Mouse (Mus musculus): ENCODE measurements around the gene Baz1a. TPM values are rescaled to one million over a fixed set of nuclear protein-coding genes. Genes with fewer than 3 reads are reported as not detected.
"Not testable (repeated sequence)": the region's sequence is repeated elsewhere in the genome, so short reads cannot be mapped to it uniquely, and the experiment has no call there.

Baz1a gene
- polyA plus RNA-seq, 1 experiment = 9.6 TPM

DNA sequence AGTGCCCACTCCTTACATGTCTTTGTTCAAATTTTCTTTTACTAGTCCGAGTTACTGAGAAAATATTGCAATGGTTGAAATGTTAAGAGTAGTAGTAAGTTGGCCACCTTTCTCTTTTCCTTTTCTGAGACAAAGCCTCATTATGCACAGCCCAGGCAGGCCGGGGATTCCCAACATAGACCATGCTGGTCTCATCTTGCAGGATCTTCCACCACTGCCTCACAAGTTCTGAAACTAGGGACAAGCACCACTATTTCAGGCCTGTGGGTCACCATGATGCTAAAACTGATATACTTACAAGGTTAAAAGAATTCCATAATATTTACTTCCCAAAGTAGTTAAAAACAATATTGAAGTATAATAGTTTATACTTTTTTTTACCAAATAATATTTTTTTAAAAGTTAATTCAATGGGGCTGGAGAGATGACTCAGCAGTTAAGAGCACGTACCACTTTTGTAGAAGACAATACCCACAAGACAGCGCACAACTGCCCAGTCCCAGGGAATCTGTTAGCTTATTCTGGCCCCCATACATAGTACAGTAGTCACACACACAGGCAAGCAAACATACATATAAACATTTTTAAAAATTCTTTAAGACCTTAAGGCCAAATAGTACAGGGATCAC is 48.5 kb downstream of the Baz1a start:
- Histone ChIP-seq H3K36me3 (ENCODE audit: control insufficient read depth, insufficient read depth, low read length) (peaks cover 12% of the 10 kb centered on the region), H3K27me3 (ENCODE audit: control insufficient read depth, insufficient read depth, low read length) (no peaks in the 10 kb centered on the region), H3K4me3 (ENCODE audit: control insufficient read depth, insufficient read depth, low read length) (no peak overlapping the region), H3K4me1 (replicated peaks; ENCODE audit: control insufficient read depth, insufficient read depth, low read length) (no peaks in the 10 kb centered on the region), H3K27ac (ENCODE audit: control insufficient read depth, insufficient read depth, low read length) (no peak overlapping the region)
- 98% methylated on average over 4 of the region's 4 CpGs for WGBS
- TF ChIP-seq CTCF (IDR thresholded peaks at IDR 0.05; ENCODE audit: borderline replicate concordance, control insufficient read depth, extremely low read depth, insufficient read depth, low read length, poor library complexity) = no peak
- TF ChIP-seq POLR2A (IDR thresholded peaks at IDR 0.05; ENCODE audit: control insufficient read depth, extremely low read depth, insufficient read depth, low read length, poor library complexity) = no peak
- no peak for DNase-seq

DNA sequence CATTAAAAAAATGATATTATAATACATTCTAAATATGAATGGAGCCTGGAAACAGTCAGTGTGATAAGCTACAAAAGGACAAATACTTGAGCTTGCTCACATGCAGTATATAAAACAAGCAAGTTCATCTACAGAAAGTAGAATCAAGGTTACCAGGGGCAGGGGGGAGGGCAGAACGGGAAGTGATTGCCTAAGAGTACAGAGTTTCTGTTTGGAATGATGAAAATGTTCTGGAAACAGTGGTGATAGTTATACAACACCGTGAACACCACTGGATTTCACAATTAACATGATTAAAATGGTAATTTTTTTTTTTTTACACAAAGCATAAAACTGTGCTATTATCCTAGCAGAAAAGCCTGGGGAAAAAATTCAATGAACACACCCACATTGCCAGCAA is 54.6 kb downstream of the Baz1a start:
- DNase-seq = no peak
- Histone ChIP-seq H3K4me1 (replicated peaks; ENCODE audit: control insufficient read depth, insufficient read depth, low read length) (0 out of 2 replicates have a peak, but pooled peaks cover 2% of the 10 kb centered on the region), H3K36me3 (ENCODE audit: control insufficient read depth, insufficient read depth, low read length) (peaks cover 2% of the 10 kb centered on the region; the same call in 1 of the 2 replicates), H3K27ac (ENCODE audit: control insufficient read depth, insufficient read depth, low read length) (no peak overlapping the region), H3K27me3 (ENCODE audit: control insufficient read depth, insufficient read depth, low read length) (no peaks in the 10 kb centered on the region), H3K4me3 (ENCODE audit: control insufficient read depth, insufficient read depth, low read length) (no peak overlapping the region)
- TF ChIP-seq POLR2A (IDR thresholded peaks at IDR 0.05; ENCODE audit: control insufficient read depth, extremely low read depth, insufficient read depth, low read length, poor library complexity) = no peak
- WGBS = 81% methylated on average over 2 of the region's 2 CpGs

DNA sequence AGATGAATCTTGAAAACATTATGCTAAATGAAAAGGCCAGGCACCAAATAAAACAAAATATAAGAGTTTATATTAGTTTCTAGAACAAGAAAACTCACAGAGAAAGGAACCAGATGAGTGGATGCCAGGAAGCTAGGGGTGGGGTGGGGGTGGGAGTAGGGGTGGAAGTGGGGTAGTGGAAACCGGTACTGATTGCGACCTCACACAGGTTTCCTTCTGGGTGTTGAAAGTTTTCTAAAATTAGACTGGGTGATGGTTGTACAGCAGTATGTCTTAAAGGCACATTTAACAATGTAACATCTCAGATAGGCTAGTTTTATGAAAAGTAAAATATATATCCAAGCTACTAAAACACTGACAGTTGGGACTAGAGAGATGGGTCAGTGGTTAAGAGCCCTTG is 57.2 kb downstream of the Baz1a start:
- Histone ChIP-seq H3K27me3 (ENCODE audit: control insufficient read depth, insufficient read depth, low read length) (no peaks in the 10 kb centered on the region), H3K27ac (ENCODE audit: control insufficient read depth, insufficient read depth, low read length) (no peak overlapping the region), H3K36me3 (ENCODE audit: control insufficient read depth, insufficient read depth, low read length) (peaks cover 19% of the 10 kb centered on the region), H3K4me3 (ENCODE audit: control insufficient read depth, insufficient read depth, low read length) (no peak overlapping the region), H3K4me1 (replicated peaks; ENCODE audit: control insufficient read depth, insufficient read depth, low read length) (peaks cover 12% of the 10 kb centered on the region)
- TF ChIP-seq CTCF (IDR thresholded peaks at IDR 0.05; ENCODE audit: borderline replicate concordance, control insufficient read depth, extremely low read depth, insufficient read depth, low read length, poor library complexity) (no peak), POLR2A (IDR thresholded peaks at IDR 0.05; ENCODE audit: control insufficient read depth, extremely low read depth, insufficient read depth, low read length, poor library complexity) (no peak)
- WGBS = 5% methylated on average over 2 of the region's 2 CpGs
- DNase-seq = no peak

DNA sequence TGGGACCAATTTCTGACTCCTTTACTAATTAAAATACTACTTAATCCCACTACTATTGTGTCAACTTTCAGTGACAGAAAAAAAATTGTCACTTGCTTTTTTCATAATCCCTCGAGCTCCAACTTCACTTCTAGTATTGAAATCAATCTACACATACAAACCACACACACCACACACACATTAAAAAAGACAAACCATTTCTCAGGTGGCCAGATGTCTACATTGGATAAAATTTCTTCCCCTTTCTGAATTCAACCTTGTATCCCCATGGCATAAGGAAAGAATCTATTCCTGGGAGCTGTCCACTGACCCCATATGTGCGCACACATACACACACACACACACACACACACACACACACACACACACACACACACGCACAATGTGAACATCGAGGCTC is 57.7 kb downstream of the Baz1a start:
- Histone ChIP-seq H3K27me3 (ENCODE audit: control insufficient read depth, insufficient read depth, low read length) (no peaks in the 10 kb centered on the region), H3K36me3 (ENCODE audit: control insufficient read depth, insufficient read depth, low read length) (peaks cover 20% of the 10 kb centered on the region), H3K4me3 (ENCODE audit: control insufficient read depth, insufficient read depth, low read length) (no peak overlapping the region), H3K4me1 (replicated peaks; ENCODE audit: control insufficient read depth, insufficient read depth, low read length) (peaks cover 13% of the 10 kb centered on the region), H3K27ac (ENCODE audit: control insufficient read depth, insufficient read depth, low read length) (no peak overlapping the region)
- TF ChIP-seq CTCF (IDR thresholded peaks at IDR 0.05; ENCODE audit: borderline replicate concordance, control insufficient read depth, extremely low read depth, insufficient read depth, low read length, poor library complexity) = no peak
- TF ChIP-seq POLR2A (IDR thresholded peaks at IDR 0.05; ENCODE audit: control insufficient read depth, extremely low read depth, insufficient read depth, low read length, poor library complexity) = no peak
- 62% methylated on average over 4 of the region's 4 CpGs for WGBS
- DNase-seq = no peak

- 98% methylated on average over 6 of the region's 6 CpGs for WGBS
- H3K27ac ChIP-seq (ENCODE audit: control insufficient read depth, insufficient read depth, low read length) = no peak overlapping the region
- H3K4me1 ChIP-seq (replicated peaks; ENCODE audit: control insufficient read depth, insufficient read depth, low read length) = no peaks in the 10 kb centered on the region
- TF ChIP-seq CTCF (IDR thresholded peaks at IDR 0.05; ENCODE audit: borderline replicate concordance, control insufficient read depth, extremely low read depth, insufficient read depth, low read length, poor library complexity) (no peak), POLR2A (IDR thresholded peaks at IDR 0.05; ENCODE audit: control insufficient read depth, extremely low read depth, insufficient read depth, low read length, poor library complexity) (no peak)
- H3K27me3 ChIP-seq (ENCODE audit: control insufficient read depth, insufficient read depth, low read length) = no peaks in the 10 kb centered on the region
- no peak overlapping the region for H3K4me3 ChIP-seq (ENCODE audit: control insufficient read depth, insufficient read depth, low read length)
- peaks cover 16% of the 10 kb centered on the region for H3K36me3 ChIP-seq (ENCODE audit: control insufficient read depth, insufficient read depth, low read length)
- DNase-seq = no peak
Measured at GRCm38 (mm10) chr12:54946116-54946515, 68.0 kb downstream of the Baz1a start.

- not testable (repeated sequence) for DNase-seq; H3K27ac ChIP-seq (ENCODE audit: control insufficient read depth, insufficient read depth, low read length); H3K4me1 ChIP-seq (replicated peaks; ENCODE audit: control insufficient read depth, insufficient read depth, low read length); H3K4me3 ChIP-seq (ENCODE audit: control insufficient read depth, insufficient read depth, low read length); H3K27me3 ChIP-seq (ENCODE audit: control insufficient read depth, insufficient read depth, low read length)
- peaks cover 27% of the 10 kb centered on the region for H3K36me3 ChIP-seq (ENCODE audit: control insufficient read depth, insufficient read depth, low read length)
- WGBS = 97% methylated on average over 6 of the region's 6 CpGs
Measured at GRCm38 (mm10) chr12:54942586-54943157, 71.5 kb downstream of the Baz1a start.

DNA sequence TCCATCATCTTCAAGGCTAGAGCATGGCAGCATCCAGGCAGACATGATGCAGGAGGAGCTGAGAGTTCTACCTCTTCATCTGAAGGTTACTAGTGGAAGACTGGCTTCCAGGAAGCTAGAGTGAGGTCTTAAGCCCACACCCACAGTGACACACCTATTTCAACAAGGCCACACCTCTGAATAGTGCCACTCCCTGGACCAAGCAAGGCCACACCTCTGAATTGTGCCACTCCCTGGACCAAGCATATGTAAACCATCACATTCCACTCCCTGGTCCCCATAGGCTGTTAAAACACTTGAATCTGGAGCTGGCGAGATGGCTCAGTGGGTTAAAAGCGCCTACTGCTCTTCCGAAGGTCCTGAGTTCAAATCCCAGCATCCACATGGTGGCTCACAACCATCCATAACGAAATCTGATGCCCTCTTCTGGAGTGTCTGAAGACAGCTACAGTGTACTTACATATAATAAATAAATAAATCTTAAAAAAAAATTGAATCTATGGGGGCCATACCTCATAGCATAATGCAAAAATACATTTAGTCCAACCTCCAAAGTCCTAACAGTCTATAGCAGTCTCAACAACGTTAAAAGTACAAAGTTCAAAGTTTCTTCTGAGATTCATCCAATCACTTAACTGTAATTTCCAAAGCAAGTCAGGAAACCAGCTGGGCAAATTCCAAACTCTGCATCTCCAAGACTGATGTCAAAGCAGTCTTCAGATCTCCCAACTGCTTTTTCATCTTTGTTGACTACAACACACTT is 76.4 kb downstream of the Baz1a start:
- not testable (repeated sequence) for DNase-seq; H3K27ac ChIP-seq (ENCODE audit: control insufficient read depth, insufficient read depth, low read length); H3K4me1 ChIP-seq (replicated peaks; ENCODE audit: control insufficient read depth, insufficient read depth, low read length); H3K4me3 ChIP-seq (ENCODE audit: control insufficient read depth, insufficient read depth, low read length); H3K27me3 ChIP-seq (ENCODE audit: control insufficient read depth, insufficient read depth, low read length)
- 97% methylated on average over 5 of the region's 5 CpGs for WGBS
- peaks cover 31% of the 10 kb centered on the region for H3K36me3 ChIP-seq (ENCODE audit: control insufficient read depth, insufficient read depth, low read length)

Measured in thymus, adult 2 months (tissue).